Mouse (Mus musculus) stomach, adult 2 months (tissue): ENCODE measurements around the gene Fam69a. TPM values are rescaled to one million over a fixed set of nuclear protein-coding genes. Genes with fewer than 3 reads are reported as not detected.

Source experiments
- polyA plus RNA-seq: library from polyadenylated mRNA; depleted of rRNA; stranded (reverse); fragments of >200 nt; gene quantifications from 2 replicates; pipeline ENCODE4 v1.2.3, GENCODE M21; 2012; rRNA removed

The Fam69a gene
- polyA plus RNA-seq: 0.11 and 0.23 TPM in 2 replicates

DNA sequence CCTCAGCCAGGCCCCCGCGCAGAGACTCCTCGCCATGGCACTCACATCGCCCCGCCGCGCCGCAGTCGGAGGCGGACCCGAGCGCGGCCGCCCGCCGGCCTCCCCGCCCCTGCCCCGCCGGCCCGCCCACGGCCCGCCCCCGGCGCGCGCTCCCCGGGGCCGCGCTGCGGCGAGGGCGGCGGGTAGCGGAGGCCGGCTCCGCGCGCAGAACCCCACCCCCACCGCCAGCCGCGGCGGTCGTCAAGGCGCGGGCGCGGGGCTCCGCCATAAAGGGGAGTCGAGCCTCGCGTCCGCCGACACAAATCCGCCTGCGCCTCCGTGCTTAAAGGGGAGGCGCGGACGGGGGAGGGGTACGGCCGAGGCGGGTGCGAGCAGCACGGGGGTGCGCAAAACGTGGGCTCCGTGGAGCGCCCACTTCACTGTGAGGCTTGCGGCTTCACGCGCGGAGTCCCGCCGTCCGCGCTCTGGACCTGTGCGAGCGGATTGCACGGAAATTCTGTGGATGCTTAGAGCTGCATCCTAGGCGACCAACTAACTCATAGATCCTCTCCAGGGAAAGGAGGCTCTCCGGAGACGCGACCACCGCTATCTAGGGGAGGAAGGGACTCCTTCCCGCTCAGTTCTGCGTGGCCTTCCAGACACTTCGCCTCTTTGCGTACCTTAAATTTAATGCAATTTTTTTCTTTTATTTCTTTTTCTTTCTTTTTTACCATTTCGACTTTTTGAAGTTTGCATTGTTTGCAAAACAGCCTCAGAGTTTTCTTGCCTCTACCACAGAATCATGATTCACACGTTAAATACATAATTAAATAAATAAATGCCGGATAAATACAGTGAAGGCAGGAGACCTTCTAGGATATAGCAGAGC lies at the start of gene Fam69a:
Gene Fam69a, minus strand, starts transcription at position 119 of the 868 bp plus-strand sequence.

DNA sequence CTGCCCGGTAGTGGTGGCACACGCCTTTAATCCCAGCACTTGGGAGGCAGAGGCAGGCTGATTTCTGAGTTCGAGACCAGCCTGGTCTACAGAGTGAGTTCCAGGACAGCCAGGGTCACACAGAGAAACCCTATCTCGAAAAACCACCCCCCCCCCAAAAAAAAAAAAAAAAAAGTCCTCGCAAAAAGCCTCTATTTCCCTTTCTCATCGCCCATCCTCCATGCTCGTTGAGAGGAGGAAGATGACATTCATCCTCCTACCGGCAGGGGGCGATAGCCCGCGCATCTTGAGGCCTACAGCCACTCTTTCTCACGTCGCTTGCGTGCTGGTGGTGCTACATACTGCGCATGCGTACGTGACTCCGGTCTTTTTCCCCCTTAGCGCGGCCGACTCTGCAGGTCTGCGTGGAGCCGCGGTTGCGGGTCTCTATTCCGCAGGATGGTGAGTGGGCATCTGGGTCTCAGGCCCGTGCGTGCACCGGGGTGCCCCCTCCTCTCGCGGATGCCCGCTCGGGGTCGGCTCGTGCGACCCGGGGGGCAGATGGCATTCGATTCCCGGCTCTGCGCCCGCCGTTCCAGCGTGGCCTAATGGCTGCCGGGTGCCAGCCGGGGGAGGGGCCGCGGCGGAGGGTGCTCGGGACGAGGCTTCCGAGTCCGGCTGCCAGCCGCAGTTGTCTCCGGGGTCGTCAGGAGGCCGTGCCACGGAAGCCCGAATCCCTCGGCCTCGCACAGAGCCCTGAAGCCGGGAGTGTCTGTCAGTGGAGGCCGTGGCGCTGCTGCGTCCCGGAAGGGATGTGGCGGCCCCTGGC lies 86.5 kb downstream of the Fam69a start, which contains the start of gene Rpl5:
Gene Rpl5, plus strand, starts transcription at position 297 of the 808 bp plus-strand sequence.

DNA sequence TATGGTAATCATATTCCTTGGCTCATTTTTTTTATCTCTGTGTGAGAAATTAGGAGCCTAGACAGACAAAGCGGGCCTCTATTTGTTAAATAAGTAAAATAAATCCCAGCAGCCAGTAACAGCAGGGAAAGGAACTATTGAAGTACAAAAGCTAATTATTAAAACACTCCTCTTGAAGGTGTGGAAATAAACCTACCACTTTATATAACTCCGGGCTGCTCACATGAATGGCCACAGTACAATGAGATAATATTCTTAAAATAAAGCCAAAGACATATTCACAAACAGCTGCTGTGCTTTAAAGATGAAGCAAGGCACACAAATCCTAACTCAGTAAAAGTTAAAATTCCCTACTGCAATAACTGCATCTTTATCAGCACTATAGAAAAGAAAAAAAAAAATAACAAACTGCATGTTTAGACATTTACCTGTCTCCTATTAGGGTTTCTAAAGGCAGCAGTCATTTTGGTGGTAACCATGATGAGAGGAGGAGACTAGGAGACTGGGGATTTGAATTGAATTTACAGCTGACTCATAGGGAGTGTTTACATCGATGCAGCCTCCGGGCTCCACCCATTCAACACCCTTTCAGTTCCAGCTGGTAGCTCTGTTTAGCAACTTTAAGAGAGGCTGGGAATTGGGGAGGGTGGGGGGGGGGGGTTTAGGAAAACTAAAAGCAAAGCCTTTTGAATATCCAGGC lies 112.2 kb downstream of the Fam69a start, which contains the start of gene Evi5:
Gene Evi5, minus strand, starts transcription at position 547 of the 700 bp plus-strand sequence.

Other genes with a start within 250 kb of the Fam69a start
- gene Ube2d2b, start 157.0 kb downstream of the Fam69a start, polyA plus RNA-seq: not detected in 2 replicates
- 2.8 and 3.6 TPM in 2 replicates for gene Evi5, start 112.0 kb downstream of the Fam69a start, polyA plus RNA-seq
- 2.8 and 7.8 TPM in 2 replicates for gene Rpl5, start 86.6 kb downstream of the Fam69a start, polyA plus RNA-seq
- 1.4 and 1.6 TPM in 2 replicates for gene Mtf2, start 78.6 kb upstream of the Fam69a start, polyA plus RNA-seq
- 67.3 and 72.9 TPM in 2 replicates for gene Tmed5, start 145.5 kb upstream of the Fam69a start, polyA plus RNA-seq
- not detected in 2 replicates for gene Ccdc18, start 145.8 kb upstream of the Fam69a start, polyA plus RNA-seq